Mouse (Mus musculus) megakaryocyte, adult 5-6 weeks (primary cell): Measurements from ENCODE around the gene Il16. TPM values are rescaled to one million over a fixed set of nuclear protein-coding genes. Genes with fewer than 3 reads are reported as not detected.

Source experiments
- ATAC-seq: 2 replicates; pipeline ENCODE4 v1.8.0; 2016; ENCODE audit warnings: mild to moderate bottlenecking, inconsistent platforms; ENCODE audit not compliant: poor library complexity, severe bottlenecking
- total RNA-seq, 2 experiments: library from RNA; stranded (forward) in 1 of 2; stranded (reverse) in 1 of 2; fragments of 153-499, 151-499 nt in 1 of 2; fragments of 221-1000, 200-1000 nt in 1 of 2; gene quantifications; 2 replicates each; pipeline versions ENCODE4 v1.2.3 to v1.2.4; 2015 to 2017

Gene Il16
- total RNA-seq, 2 experiments from 2014 or later: 38.8 to 128 TPM

- peak; percentile 60 for ATAC-seq
Observed at GRCm38 (mm10) chr7:83695449-83696212, 49.9 kb downstream of the Il16 start.

GRCm38 (mm10) chr7:83682640-83683274 is 62.8 kb downstream of the Il16 start:
- ATAC-seq: peak; percentile 40; the same call in 1 of the 2 replicates

GRCm38 (mm10) chr7:83678506-83678905 is 67.0 kb downstream of the Il16 start:
- no peak for ATAC-seq

GRCm38 (mm10) chr7:83677296-83677695 is 68.2 kb downstream of the Il16 start:
- no peak for ATAC-seq

GRCm38 (mm10) chr7:83675545-83676254 is 69.8 kb downstream of the Il16 start:
- ATAC-seq: peak; percentile 82

- ATAC-seq: no peak
Observed at GRCm38 (mm10) chr7:83671573-83671972, 74.0 kb downstream of the Il16 start.

- ATAC-seq: peak; percentile 53
Observed at GRCm38 (mm10) chr7:83668724-83669123, 76.8 kb downstream of the Il16 start.

GRCm38 (mm10) chr7:83667936-83668645 is 77.4 kb downstream of the Il16 start:
- ATAC-seq: peak; percentile 74

GRCm38 (mm10) chr7:83666087-83666595 is 79.4 kb downstream of the Il16 start:
- ATAC-seq: no peak

GRCm38 (mm10) chr7:83662711-83663375 is 82.7 kb downstream of the Il16 start:
- ATAC-seq: no peak

GRCm38 (mm10) chr7:83661763-83662162 is 83.8 kb downstream of the Il16 start:
- no peak for ATAC-seq

- ATAC-seq: no peak
Observed at GRCm38 (mm10) chr7:83661031-83661430, 84.5 kb downstream of the Il16 start.

GRCm38 (mm10) chr7:83660273-83660691 is 85.2 kb downstream of the Il16 start:
- no peak for ATAC-seq

- peak; percentile 74 for ATAC-seq
Observed at GRCm38 (mm10) chr7:83659159-83660065, 86.1 kb downstream of the Il16 start.

- ATAC-seq: peak; percentile 28
Observed at GRCm38 (mm10) chr7:83658716-83659115, 86.8 kb downstream of the Il16 start.

GRCm38 (mm10) chr7:83654938-83655630 is 90.4 kb downstream of the Il16 start:
- ATAC-seq: peak; percentile 50

GRCm38 (mm10) chr7:83654196-83654595 is 91.3 kb downstream of the Il16 start:
- ATAC-seq: no peak

GRCm38 (mm10) chr7:83653605-83654051 is 91.9 kb downstream of the Il16 start:
- ATAC-seq: peak; percentile 37
